In genomic region chr9:58534766-58535165, GRCm38 (mm10) we compare ENCODE assay signal across 8 mouse cellular contexts. TPM values are rescaled to one million over a fixed set of nuclear protein-coding genes. Genes with fewer than 3 reads are reported as not detected.
DNase-seq lines count a peak whose midpoint lies in the region; ATAC-seq lines count a peak whose summit lies in the region.

No protein-coding gene starts in this region.

- no peak overlapping the region for H3K27ac ChIP-seq in embryonic facial prominence, embryonic 11.5 days (replicated peaks; ENCODE audit: low read depth, low read length)
- no peak overlapping the region for H3K27ac ChIP-seq in kidney, embryonic 14.5 days (ENCODE audit: low read depth, low read length)

- no peaks in the 10 kb centered on the region for H3K9me3 ChIP-seq in embryonic facial prominence, embryonic 11.5 days (replicated peaks; ENCODE audit: control insufficient read depth, low read length)
- no peaks in the 10 kb centered on the region for H3K9me3 ChIP-seq in kidney, embryonic 14.5 days (ENCODE audit: control insufficient read depth, low read length)

- 50% methylated on average over 1 of the region's 1 CpGs for WGBS in embryonic facial prominence, embryonic 11.5 days
- 60% methylated on average over 1 of the region's 1 CpGs for WGBS in kidney, embryonic 14.5 days

- H3K4me2 ChIP-seq in embryonic facial prominence, embryonic 11.5 days (ENCODE audit: low read depth, low read length): no peak overlapping the region
- no peak overlapping the region for H3K4me2 ChIP-seq in kidney, embryonic 14.5 days (replicated peaks; ENCODE audit: low read depth, low read length)

- DNase-seq in CD4-positive, CD25-positive, alpha-beta regulatory T cell, adult 2 months (ENCODE audit: low read depth, low spot score): peak; percentile 72
- DNase-seq in right cerebral cortex, adult 2 months (ENCODE audit: low spot score in 2 of 2): peak; percentile 68 to 73
- DNase-seq in right cerebral cortex, postnatal 36 days (ENCODE audit: low spot score in 2 of 2): no peak
- peak; percentile 85 for DNase-seq in embryonic facial prominence, embryonic 11.5 days (ENCODE audit: low spot score)
- DNase-seq in lung, postnatal 25 days (ENCODE audit: low spot score): peak; percentile 69
- DNase-seq in right cerebral cortex, postnatal 4 days: peak; percentile 37

- no peak for ATAC-seq in CD4-positive, CD25-positive, alpha-beta regulatory T cell, adult 4 months
- ATAC-seq in embryonic facial prominence, embryonic 11.5 days (replicated peaks; ENCODE audit: insufficient number of reproducible peaks, low FRiP score, low TSS enrichment, low read depth): no peak
- ATAC-seq in kidney, embryonic 14.5 days (ENCODE audit: low FRiP score, low TSS enrichment): 0 out of 2 replicates have a peak, but pooled peaks have one; percentile 24

- H3K9ac ChIP-seq in embryonic facial prominence, embryonic 11.5 days (replicated peaks; ENCODE audit: low read length): no peak overlapping the region
- no peak overlapping the region for H3K9ac ChIP-seq in kidney, embryonic 14.5 days (ENCODE audit: low read depth, low read length)

- H3K4me1 ChIP-seq in embryonic facial prominence, embryonic 11.5 days (ENCODE audit: control insufficient read depth, insufficient read depth, low read length): no peaks in the 10 kb centered on the region
- H3K4me1 ChIP-seq in kidney, embryonic 14.5 days (ENCODE audit: control insufficient read depth, insufficient read depth, low read length): no peaks in the 10 kb centered on the region

- H3K4me3 ChIP-seq in embryonic facial prominence, embryonic 11.5 days (ENCODE audit: low read depth, low read length): no peak overlapping the region
- H3K4me3 ChIP-seq in kidney, embryonic 14.5 days (ENCODE audit: low read length): no peak overlapping the region

- H3K27me3 ChIP-seq in embryonic facial prominence, embryonic 11.5 days (ENCODE audit: control insufficient read depth, insufficient read depth, low read length): no peaks in the 10 kb centered on the region
- H3K27me3 ChIP-seq in kidney, embryonic 14.5 days (ENCODE audit: control insufficient read depth, insufficient read depth, low read length): no peaks in the 10 kb centered on the region

- no peaks in the 10 kb centered on the region; the same call in none of the 2 replicates for H3K36me3 ChIP-seq in embryonic facial prominence, embryonic 11.5 days (replicated peaks; ENCODE audit: control insufficient read depth, insufficient read depth, low read depth, low read length)
- H3K36me3 ChIP-seq in kidney, embryonic 14.5 days (ENCODE audit: control insufficient read depth, insufficient read depth, low read length): peaks cover 35% of the 10 kb centered on the region

RNA-seq across cellular contexts. Expression of gene Cd276, which starts 20.5 kb away (rescaled TPM):
- polyA plus RNA-seq in CD4-positive, CD25-positive, alpha-beta regulatory T cell, adult 4 months (2017; shearing (Covaris generic)): not detected
- 42.8 and 46.9 TPM in 2 replicates for polyA plus RNA-seq in embryonic facial prominence, embryonic 11.5 days (2014; fragmentation: Nextera tagmentation; extraction: Ambion mirVana)
- polyA plus RNA-seq in kidney, embryonic 14.5 days (2014; fragmentation: Nextera tagmentation; extraction: Ambion mirVana): 25.3 and 45.4 TPM in 2 replicates

RNA-seq across cellular contexts. Expression of gene Insyn1, which starts 46.4 kb away (rescaled TPM):
- not detected for polyA plus RNA-seq in CD4-positive, CD25-positive, alpha-beta regulatory T cell, adult 4 months (2017; shearing (Covaris generic))
- polyA plus RNA-seq in embryonic facial prominence, embryonic 11.5 days (2014; fragmentation: Nextera tagmentation; extraction: Ambion mirVana): 2.1 and 2.8 TPM in 2 replicates
- 3.0 and 4.0 TPM in 2 replicates for polyA plus RNA-seq in kidney, embryonic 14.5 days (2014; fragmentation: Nextera tagmentation; extraction: Ambion mirVana)

RNA-seq across cellular contexts. Expression of gene Nptn, which starts 47.3 kb away (rescaled TPM):
- polyA plus RNA-seq in CD4-positive, CD25-positive, alpha-beta regulatory T cell, adult 4 months (2017; shearing (Covaris generic)): 10 to 100 TPM; 70.3 to 72.6 TPM
- 67.9 and 73.6 TPM in 2 replicates for polyA plus RNA-seq in embryonic facial prominence, embryonic 11.5 days (2014; fragmentation: Nextera tagmentation; extraction: Ambion mirVana)
- polyA plus RNA-seq in kidney, embryonic 14.5 days (2014; fragmentation: Nextera tagmentation; extraction: Ambion mirVana): 110 and 128 TPM in 2 replicates

Comparison
In these comparisons a context has a peak if more than half of its experiments do, and no peak if none do; other contexts are left out.
1. DNase-seq: peak in CD4-positive, CD25-positive, alpha-beta regulatory T cell, adult 2 months (single experiment), right cerebral cortex, adult 2 months (2 of 2), embryonic facial prominence, embryonic 11.5 days (single experiment), lung, postnatal 25 days (single experiment) and right cerebral cortex, postnatal 4 days (single experiment); none in right cerebral cortex, postnatal 36 days (0 of 2).
2. RNA of gene Cd276, which starts 20.5 kb away (polyA plus RNA-seq): 25.3 to 45.4 TPM in kidney, embryonic 14.5 days and 42.8 to 46.9 TPM in embryonic facial prominence, embryonic 11.5 days; not detected in CD4-positive, CD25-positive, alpha-beta regulatory T cell, adult 4 months; every median in the first group is over 10 times any median in the second.